Mouse (Mus musculus) E14TG2a.4 (cell line): ENCODE data around the gene Cox8a.
A peak's percentile ranks its signal among the peaks of the same experiment; 100 is the strongest.

Experiments
- H3K27me3 ChIP-seq: 2 replicates; pipeline ENCODE4 v1.6.1; 2014; ENCODE audit warnings: low read length, control low read depth; ENCODE audit not compliant: insufficient read depth
- H3K36me3 ChIP-seq: 2 replicates; pipeline ENCODE4 v1.6.1; 2014; ENCODE audit warnings: low read length, control low read depth; ENCODE audit not compliant: insufficient read depth
- H3K4me1 ChIP-seq: replicated peaks from 2 replicates; pipeline ENCODE4 v1.6.1; 2014; ENCODE audit warnings: low read depth, low read length, control low read depth
- H3K4me3 ChIP-seq: replicated peaks from 2 replicates; pipeline ENCODE4 v1.5.1; 2014; ENCODE audit warnings: mild to moderate bottlenecking, low read length
- H3K9me3 ChIP-seq: 2 replicates; pipeline ENCODE4 v1.6.1; 2014; ENCODE audit warnings: low read length, control low read depth
- CTCF ChIP-seq: conservative IDR thresholded peaks from 2 replicates; pipeline ENCODE4 v1.5.1; 2014; ENCODE audit warnings: low read length
- NANOG ChIP-seq: IDR thresholded peaks from 2 replicates; pipeline ENCODE4 v1.6.1; 2014; ENCODE audit warnings: borderline replicate concordance, low read length, mixed read lengths
- POU5F1 ChIP-seq: IDR thresholded peaks from 2 replicates; pipeline ENCODE4 v1.6.1; 2014; ENCODE audit warnings: low read length, borderline replicate concordance

The Cox8a gene

DNA sequence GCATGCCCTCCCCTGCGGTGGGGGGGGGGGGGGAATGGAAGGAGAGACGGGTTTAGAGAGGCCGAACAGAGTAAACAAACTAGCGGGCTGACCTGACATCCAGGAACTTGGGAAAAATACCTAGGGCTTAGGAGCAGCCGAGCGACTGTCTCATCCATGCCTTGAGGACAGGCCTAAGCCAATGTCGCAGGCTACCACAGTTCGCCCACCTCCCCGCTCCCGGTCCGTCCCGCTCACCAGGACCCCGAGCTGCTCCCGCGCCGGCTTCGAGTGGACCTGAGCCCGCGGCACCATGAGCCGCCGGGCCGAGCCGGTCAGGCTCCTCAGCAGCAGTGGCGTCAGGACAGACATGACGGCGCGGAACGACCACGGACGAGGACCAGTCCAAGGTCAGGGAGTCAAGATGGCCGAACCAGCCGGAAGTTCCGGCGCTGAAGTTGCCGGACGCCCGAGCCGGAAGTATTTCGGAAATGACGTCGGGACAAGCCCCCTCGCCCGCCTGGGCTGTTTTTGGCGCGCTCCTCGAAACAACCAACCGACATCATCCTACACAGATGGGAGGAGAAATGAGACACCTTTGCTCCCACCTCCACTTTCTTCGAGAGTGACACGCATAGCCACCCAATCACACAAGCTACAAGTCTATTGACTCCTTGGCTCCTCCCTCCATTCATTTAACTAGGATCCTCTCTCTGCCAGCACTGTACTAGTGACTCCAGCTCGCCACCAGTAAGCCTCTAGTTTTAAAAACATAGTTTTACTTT is at the start of gene Cox8a:
TSS of gene Cox8a (minus strand) at position 455 of the 764 bp plus-strand sequence.
- H3K36me3 ChIP-seq, result peaks cover 48% of the 10 kb centered on the region
- TF ChIP-seq NANOG (no peak), CTCF (no peak), POU5F1 (no peak)
- H3K4me3 ChIP-seq, result peak within 1 kb of the TSS; percentile 96
- H3K27me3 ChIP-seq, result no peaks in the 10 kb centered on the region
- peaks cover 7% of the 10 kb centered on the region; the same call in 1 of the 2 replicates for H3K9me3 ChIP-seq
- H3K4me1 ChIP-seq, result peaks cover 68% of the 10 kb centered on the region

- Histone ChIP-seq H3K27me3 (no peaks in the 10 kb centered on the region), H3K4me1 (peaks cover 81% of the 10 kb centered on the region), H3K4me3 (peak overlapping the region; percentile 98), H3K9me3 (0 out of 2 replicates have a peak, but pooled peaks cover 7% of the 10 kb centered on the region), H3K36me3 (peaks cover 24% of the 10 kb centered on the region)
- no peak for TF ChIP-seq NANOG
These were observed 49.0 kb upstream of the Cox8a start for GRCm38 (mm10) chr19:7266421-7266831.

DNA sequence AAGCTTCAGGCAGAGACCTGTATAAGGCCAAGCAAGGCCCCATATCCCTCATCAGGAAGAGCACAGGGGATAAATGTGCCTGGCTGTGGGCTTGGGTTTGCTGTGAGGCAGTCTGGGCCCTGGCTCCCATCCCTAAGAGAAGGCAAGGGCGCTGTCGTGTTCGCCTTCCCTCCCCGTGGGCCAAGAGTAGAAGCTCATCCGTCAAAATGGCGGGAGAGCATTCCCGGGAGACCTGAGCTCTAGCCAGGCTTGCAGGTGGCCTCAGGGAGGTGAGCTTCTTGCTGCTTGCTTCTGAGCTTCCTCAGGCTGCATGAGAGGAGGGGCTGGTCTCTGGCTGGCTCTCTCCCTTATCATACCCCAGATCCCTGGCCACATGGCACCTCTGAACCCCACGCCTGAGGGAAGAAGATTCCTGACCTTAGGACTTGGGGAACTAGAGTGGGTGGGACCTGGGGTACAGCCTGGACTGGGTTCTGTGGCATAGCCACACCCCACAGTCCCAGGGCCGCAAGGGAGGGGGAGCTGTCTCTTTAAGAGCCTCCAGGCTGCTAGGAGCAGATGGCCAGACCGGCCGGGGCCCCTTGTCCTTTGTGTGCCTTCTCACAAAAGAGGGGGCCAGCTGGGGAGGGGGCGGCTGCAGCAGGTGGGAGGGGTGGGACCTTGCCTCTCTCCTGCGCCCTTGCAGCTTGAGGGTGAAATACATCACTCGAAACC is 48.2 kb upstream of the Cox8a start:
- TF ChIP-seq NANOG, result no peak
- no peak for TF ChIP-seq POU5F1
- no peak for TF ChIP-seq CTCF
- Histone ChIP-seq H3K27me3 (no peaks in the 10 kb centered on the region), H3K4me3 (peak overlapping the region; percentile 98), H3K9me3 (0 out of 2 replicates have a peak, but pooled peaks cover 7% of the 10 kb centered on the region), H3K4me1 (peaks cover 81% of the 10 kb centered on the region), H3K36me3 (peaks cover 16% of the 10 kb centered on the region)

DNA sequence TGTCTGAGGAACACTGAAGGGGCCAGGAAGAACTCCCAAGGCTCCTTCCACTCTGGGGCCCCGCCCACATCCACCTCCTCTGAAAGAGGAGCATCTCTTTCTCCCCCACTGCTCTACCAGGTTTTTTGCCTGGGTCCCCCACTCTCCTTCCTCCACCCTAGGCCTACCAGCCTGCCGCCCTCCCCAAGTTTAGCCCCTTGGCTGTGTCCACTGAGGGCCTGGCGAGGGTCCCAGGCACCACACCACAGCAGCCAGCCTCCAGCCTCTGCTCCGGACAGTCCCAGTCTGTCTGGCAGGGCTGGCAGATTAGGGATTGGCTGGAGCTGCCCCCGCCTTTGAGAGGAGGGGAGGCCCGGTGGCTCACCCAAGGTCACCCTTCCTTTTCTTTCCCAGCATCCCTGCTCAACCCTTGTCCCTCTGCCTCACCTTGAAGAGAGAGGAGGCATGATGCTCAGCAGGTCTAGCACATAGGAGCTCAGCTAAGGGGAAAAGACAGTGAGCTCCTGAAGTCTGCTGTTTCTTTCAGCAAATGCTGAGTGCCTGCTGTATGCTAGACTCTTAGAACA is 47.4 kb upstream of the Cox8a start:
- peaks cover 81% of the 10 kb centered on the region for H3K4me1 ChIP-seq
- no peaks in the 10 kb centered on the region for H3K27me3 ChIP-seq
- peaks cover 8% of the 10 kb centered on the region for H3K36me3 ChIP-seq
- TF ChIP-seq NANOG (peak; percentile 20; the same call in 1 of the 2 replicates), POU5F1 (no peak)
- 0 out of 2 replicates have a peak, but pooled peaks cover 7% of the 10 kb centered on the region for H3K9me3 ChIP-seq
- H3K4me3 ChIP-seq, result peak overlapping the region; percentile 98

GRCm38 (mm10) chr19:7264088-7264765 is 46.8 kb upstream of the Cox8a start:
- Histone ChIP-seq H3K9me3 (0 out of 2 replicates have a peak, but pooled peaks cover 7% of the 10 kb centered on the region), H3K4me3 (peak overlapping the region; percentile 98), H3K4me1 (peaks cover 81% of the 10 kb centered on the region), H3K27me3 (no peaks in the 10 kb centered on the region), H3K36me3 (peaks cover 2% of the 10 kb centered on the region; the same call in 1 of the 2 replicates)
- TF ChIP-seq POU5F1 (no peak), CTCF (peak; percentile 87), NANOG (no peak)

- H3K36me3 ChIP-seq, result no peaks in the 10 kb centered on the region
- no peaks in the 10 kb centered on the region for H3K27me3 ChIP-seq
- H3K4me3 ChIP-seq, result peak overlapping the region; percentile 98
- H3K9me3 ChIP-seq, result 0 out of 2 replicates have a peak, but pooled peaks cover 7% of the 10 kb centered on the region
- H3K4me1 ChIP-seq, result peaks cover 93% of the 10 kb centered on the region
- TF ChIP-seq NANOG (no peak), CTCF (peak; percentile 31)
These were observed 45.2 kb upstream of the Cox8a start for GRCm38 (mm10) chr19:7262592-7262991.

- H3K27me3 ChIP-seq, result no peaks in the 10 kb centered on the region
- 0 out of 2 replicates have a peak, but pooled peaks cover 7% of the 10 kb centered on the region for H3K9me3 ChIP-seq
- TF ChIP-seq CTCF (no peak; the same call in none of the 2 replicates), POU5F1 (no peak), NANOG (no peak)
- H3K4me1 ChIP-seq, result peaks cover 95% of the 10 kb centered on the region
- H3K4me3 ChIP-seq, result no peak overlapping the region
- H3K36me3 ChIP-seq, result no peaks in the 10 kb centered on the region
These were observed 44.5 kb upstream of the Cox8a start for GRCm38 (mm10) chr19:7261964-7262363.

GRCm38 (mm10) chr19:7261476-7261875 is 44.1 kb upstream of the Cox8a start:
- peaks cover 95% of the 10 kb centered on the region for H3K4me1 ChIP-seq
- H3K27me3 ChIP-seq, result no peaks in the 10 kb centered on the region
- no peaks in the 10 kb centered on the region for H3K36me3 ChIP-seq
- 0 out of 2 replicates have a peak, but pooled peaks cover 7% of the 10 kb centered on the region for H3K9me3 ChIP-seq
- H3K4me3 ChIP-seq, result no peak overlapping the region
- TF ChIP-seq POU5F1, result peak; percentile 81; the same call in 1 of the 2 replicates
- no peak for TF ChIP-seq CTCF
- peak; percentile 100 for TF ChIP-seq NANOG
